Mouse (Mus musculus) limb, embryonic 14.5 days (tissue): Measurements from ENCODE around the gene Zer1. TPM values are rescaled to one million over a fixed set of nuclear protein-coding genes. Genes with fewer than 3 reads are reported as not detected.
A peak's percentile ranks its signal among the peaks of the same experiment; 100 is the strongest.
"Not testable (repeated sequence)": the region's sequence is repeated elsewhere in the genome, so short reads cannot be mapped to it uniquely, and the experiment has no call there.

Source experiments
- ATAC-seq: fragments of 200-750 bp; cut with Nextera tagmentation; 2 replicates; pipeline ENCODE4 v1.8.0; 2017; ENCODE audit warnings: low read depth, moderate number of reproducible peaks, moderate TSS enrichment; ENCODE audit not compliant: low FRiP score
- DNase-seq: peaks from one replicate; pipeline ENCODE4 v3.0.0-alpha.2; 2015; ENCODE audit warnings: low spot score
- H3K27ac ChIP-seq: fragments of 300-500 bp; sonication (generic); replicated peaks from 2 replicates; pipeline ENCODE4 v1.5.1; 2014; ENCODE audit warnings: low read depth, mild to moderate bottlenecking, low read length, moderate library complexity, mixed read lengths
- H3K27me3 ChIP-seq: fragments of 300-500 bp; sonication (generic); 2 replicates; pipeline ENCODE4 v1.6.1; 2014; ENCODE audit warnings: low read length, mixed read lengths; ENCODE audit not compliant: control insufficient read depth, insufficient read depth
- H3K36me3 ChIP-seq: fragments of 300-500 bp; sonication (generic); 2 replicates; pipeline ENCODE4 v1.6.1; 2014; ENCODE audit warnings: mild to moderate bottlenecking, low read length, moderate library complexity, mixed read lengths; ENCODE audit not compliant: control insufficient read depth, insufficient read depth
- H3K4me1 ChIP-seq: fragments of 300-500 bp; sonication (generic); 2 replicates; pipeline ENCODE4 v1.6.1; 2014; ENCODE audit warnings: antibody characterized with exemption, low read length, mixed read lengths; ENCODE audit not compliant: control insufficient read depth, insufficient read depth
- H3K4me2 ChIP-seq: fragments of 300-500 bp; sonication (generic); replicated peaks from 2 replicates; pipeline ENCODE4 v1.6.1; 2014; ENCODE audit warnings: low read depth, mild to moderate bottlenecking, low read length, moderate library complexity; ENCODE audit not compliant: severe bottlenecking
- H3K4me3 ChIP-seq: fragments of 300-500 bp; sonication (generic); replicated peaks from 2 replicates; pipeline ENCODE4 v1.5.1; 2014; ENCODE audit warnings: low read length
- H3K9ac ChIP-seq: fragments of 300-500 bp; sonication (generic); 2 replicates; pipeline ENCODE4 v1.6.1; 2014; ENCODE audit warnings: mild to moderate bottlenecking, low read depth, low read length, moderate library complexity; ENCODE audit not compliant: severe bottlenecking
- H3K9me3 ChIP-seq: fragments of 300-500 bp; sonication (generic); 2 replicates; pipeline ENCODE4 v1.6.1; 2016; ENCODE audit warnings: low read length; ENCODE audit not compliant: control insufficient read depth
- POLR2A ChIP-seq: fragments of 200-500 bp; IDR thresholded peaks from 2 replicates; pipeline ENCODE4 v1.8.0; 2012; ENCODE audit warnings: inconsistent platforms, mild to moderate bottlenecking, moderate library complexity, borderline replicate concordance; ENCODE audit not compliant: insufficient read depth, insufficient read length; ENCODE audit errors: extremely low read depth
- WGBS: fragments of 180-500 bp; shearing (Covaris S2); extraction: QIAGEN DNeasy Blood & Tissue Kit; methylation state at CpG from one replicate; pipeline ENCODE4 v1.1.7; 2014; 5-methylcytosine and 5-hydroxymethylcytosine counted together
- polyA plus RNA-seq, 2 experiments: library from polyadenylated mRNA; depleted of rRNA in 1 of 2; stranded (reverse) in 1 of 2; unstranded in 1 of 2; fragments of >200 nt; fragmentation: Nextera tagmentation in 1 of 2; extraction: Ambion mirVana in 1 of 2; gene quantifications; 2 replicates each; pipeline versions ENCODE4 v1.2.1 to v1.2.3; 2012 to 2014

Gene Zer1
- polyA plus RNA-seq, 2 experiments: 9.7 to 60.3 TPM

- Histone ChIP-seq H3K4me1 (peaks cover 21% of the 10 kb centered on the region), H3K36me3 (peaks cover 35% of the 10 kb centered on the region), H3K27me3 (no peaks in the 10 kb centered on the region), H3K4me3 (peak within 1 kb of the TSS; percentile 87), H3K27ac (peak within 1 kb of the TSS; percentile 71), H3K9ac (peak within 1 kb of the TSS; percentile 77), H3K9me3 (no peaks in the 10 kb centered on the region), H3K4me2 (peak within 1 kb of the TSS; percentile 96)
- WGBS: 1% methylated on average over 36 of the region's 46 CpGs
- TF ChIP-seq POLR2A: peak; percentile 39; the same call in 1 of the 2 replicates
- ATAC-seq (peak; percentile 97), DNase-seq (peak; percentile 94)
These were observed 9.4 kb upstream of the Zer1 start, which contains the start of gene Tbc1d13 for GRCm38 (mm10) chr2:30133613-30134377. Tbc1d13 (plus strand) TSS chr2:30133746.

DNA sequence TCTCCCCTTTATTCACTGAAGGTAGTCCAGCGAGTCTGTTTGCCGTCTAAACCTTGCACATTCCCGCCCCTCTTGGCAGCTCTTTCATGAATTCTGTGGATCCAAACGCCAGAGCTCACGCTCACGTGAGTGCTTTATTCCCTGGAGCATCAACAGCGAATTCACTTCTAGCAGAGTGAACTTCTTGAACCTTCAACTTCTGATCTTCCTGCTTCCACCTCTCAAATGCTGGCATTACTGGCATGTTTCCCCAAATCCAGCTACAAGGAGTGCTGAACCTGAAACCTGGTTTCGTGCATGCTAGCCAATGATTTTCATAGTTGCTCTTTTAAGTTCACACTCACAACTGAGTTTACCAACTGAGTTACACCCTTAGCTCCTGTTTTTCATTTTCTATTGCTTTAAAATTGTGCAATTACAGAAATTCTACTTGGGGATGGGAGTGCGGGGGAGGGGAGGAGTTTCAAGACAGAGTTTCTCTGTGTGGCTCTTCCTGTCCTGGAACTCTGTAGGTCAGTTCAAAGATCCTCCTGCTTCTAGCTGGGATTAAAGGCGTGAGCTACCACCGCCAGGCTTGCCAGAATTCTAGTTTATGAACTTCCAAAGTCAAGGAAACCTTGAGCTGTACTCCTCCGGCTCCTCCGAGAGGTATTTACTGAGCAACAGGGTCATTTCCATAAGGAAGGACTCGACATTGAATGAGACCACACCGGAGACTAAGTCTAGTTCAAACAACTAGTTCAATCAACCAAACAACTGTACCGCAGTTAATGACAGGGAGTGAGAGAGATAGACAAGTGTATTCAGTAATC is 8.6 kb upstream of the Zer1 start:
- peak; percentile 43 for DNase-seq
- ATAC-seq: peak; percentile 10; the same call in 1 of the 2 replicates
- no peaks in the 10 kb centered on the region for H3K27me3 ChIP-seq
- H3K27ac ChIP-seq: peak overlapping the region; percentile 61
- TF ChIP-seq POLR2A: no peak
- H3K9me3 ChIP-seq: no peaks in the 10 kb centered on the region
- WGBS: 17% methylated on average over 16 of the region's 16 CpGs
- H3K4me1 ChIP-seq: peaks cover 21% of the 10 kb centered on the region
- peaks cover 29% of the 10 kb centered on the region for H3K36me3 ChIP-seq
- H3K4me3 ChIP-seq: peak overlapping the region; percentile 87
- H3K4me2 ChIP-seq: peak overlapping the region; percentile 96
- H3K9ac ChIP-seq: peak overlapping the region; percentile 77

DNA sequence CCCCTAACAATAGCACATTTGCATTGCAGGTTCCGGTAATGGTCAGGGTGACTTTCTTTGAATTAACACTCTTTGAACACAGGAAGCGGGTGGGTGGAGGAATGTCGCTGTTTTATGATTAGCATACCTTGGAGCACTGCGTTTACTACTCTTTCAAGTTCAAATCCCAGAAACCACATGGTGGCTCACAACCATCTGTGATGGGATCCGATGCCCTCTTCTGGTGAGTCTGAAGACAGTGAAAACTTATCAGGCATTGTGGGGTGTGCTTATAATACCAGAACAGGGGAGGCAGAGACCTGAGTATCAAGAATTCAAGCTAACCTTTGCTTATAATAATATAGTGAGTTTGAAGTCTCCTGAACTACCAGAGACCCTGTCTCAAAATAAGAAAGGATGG is 6.9 kb upstream of the Zer1 start:
- ATAC-seq, H3K27ac ChIP-seq, DNase-seq, H3K4me2 ChIP-seq, H3K9me3 ChIP-seq, H3K4me3 ChIP-seq, H3K27me3 ChIP-seq, H3K9ac ChIP-seq: not testable (repeated sequence)
- Histone ChIP-seq H3K4me1 (peaks cover 21% of the 10 kb centered on the region), H3K36me3 (peaks cover 12% of the 10 kb centered on the region)
- 42% methylated on average over 5 of the region's 5 CpGs for WGBS

DNA sequence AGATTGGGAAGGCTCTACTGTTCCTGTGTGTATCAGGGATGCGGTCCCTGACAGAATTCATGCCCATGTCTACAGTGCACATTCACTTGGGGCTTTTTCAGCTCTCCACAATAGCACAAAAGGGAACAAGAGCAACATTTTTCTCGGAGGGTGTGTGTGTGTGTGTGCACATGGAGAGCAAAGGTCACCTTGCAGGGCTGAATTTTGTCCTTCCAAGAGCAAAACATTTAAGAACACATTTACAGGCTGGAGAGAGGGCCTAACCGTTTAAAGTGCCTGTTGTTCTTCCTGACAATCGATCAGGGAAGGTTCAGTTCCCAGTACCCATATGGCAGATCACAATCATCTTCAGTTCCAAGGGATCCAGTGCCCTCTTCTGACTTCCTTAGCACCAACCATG is 5.8 kb upstream of the Zer1 start:
- ATAC-seq (no peak), DNase-seq (no peak)
- no peak overlapping the region for H3K9ac ChIP-seq
- H3K9me3 ChIP-seq: no peaks in the 10 kb centered on the region
- TF ChIP-seq POLR2A: no peak
- 84% methylated on average over 4 of the region's 4 CpGs for WGBS
- H3K36me3 ChIP-seq: peaks cover 2% of the 10 kb centered on the region
- H3K27ac ChIP-seq: no peak overlapping the region
- no peak overlapping the region for H3K4me3 ChIP-seq
- H3K4me2 ChIP-seq: no peak overlapping the region
- H3K4me1 ChIP-seq: peaks cover 22% of the 10 kb centered on the region
- H3K27me3 ChIP-seq: no peaks in the 10 kb centered on the region

- Histone ChIP-seq H3K4me3 (no peak overlapping the region), H3K9ac (no peak overlapping the region), H3K4me1 (peaks cover 15% of the 10 kb centered on the region), H3K27ac (no peak overlapping the region), H3K4me2 (no peak overlapping the region), H3K36me3 (no peaks in the 10 kb centered on the region), H3K27me3 (no peaks in the 10 kb centered on the region), H3K9me3 (no peaks in the 10 kb centered on the region)
- DNase-seq (peak; percentile 64), ATAC-seq (no peak)
- 35% methylated on average over 2 of the region's 2 CpGs for WGBS
- TF ChIP-seq POLR2A: no peak
These were observed 4.4 kb upstream of the Zer1 start for GRCm38 (mm10) chr2:30128789-30129188.
